Mouse (Mus musculus): ENCODE measurements around the gene Gm20547. TPM values are rescaled to one million over a fixed set of nuclear protein-coding genes. Genes with fewer than 3 reads are reported as not detected.

Gene Gm20547
- polyA plus RNA-seq, 1 experiment from 2014 or later: not detected

DNA sequence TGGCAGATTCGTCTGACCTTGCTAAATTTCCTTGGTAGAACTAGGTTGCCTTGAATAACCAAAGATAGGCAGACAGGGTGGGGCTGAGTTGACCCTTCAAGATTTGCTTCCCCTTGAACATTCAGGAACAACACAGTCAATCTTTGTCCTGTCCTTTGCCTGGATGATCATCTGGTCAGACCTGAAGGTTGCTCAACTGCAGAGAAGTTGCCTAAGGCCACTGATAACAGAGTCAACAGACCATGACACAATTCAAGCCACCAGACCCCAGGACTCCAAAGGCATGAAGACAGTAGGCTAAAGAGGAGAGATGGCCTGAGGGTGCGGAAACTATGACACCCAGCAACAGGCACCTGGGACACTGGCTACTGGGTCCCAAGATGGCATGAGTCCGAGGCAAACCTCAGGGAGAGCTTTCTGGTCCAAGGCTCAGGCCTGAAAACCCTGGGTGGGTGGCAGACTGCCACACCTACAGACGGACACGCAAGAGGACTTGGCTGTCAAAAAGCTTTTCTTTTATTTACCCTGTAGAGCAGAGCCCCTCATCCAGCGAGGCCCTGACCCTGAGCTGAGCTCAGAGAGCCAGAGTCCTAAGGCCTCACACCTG lies 73.1 kb downstream of the Gm20547 start:
- DNase-seq (ENCODE audit: low read depth, low spot score): no peak
- CTCF ChIA-PET: no interaction called here
- no peak for TF ChIP-seq CTCF (IDR thresholded peaks at IDR 0.05)
- in situ Hi-C loops (cut with MboI; ENCODE audit: low pct_unique_long_range_greater_than_20kb): no loop called here
- no peaks in the 10 kb centered on the region for H3K27me3 ChIP-seq
- ATAC-seq: no peak
- POLR2A ChIA-PET: no interaction called here

DNA sequence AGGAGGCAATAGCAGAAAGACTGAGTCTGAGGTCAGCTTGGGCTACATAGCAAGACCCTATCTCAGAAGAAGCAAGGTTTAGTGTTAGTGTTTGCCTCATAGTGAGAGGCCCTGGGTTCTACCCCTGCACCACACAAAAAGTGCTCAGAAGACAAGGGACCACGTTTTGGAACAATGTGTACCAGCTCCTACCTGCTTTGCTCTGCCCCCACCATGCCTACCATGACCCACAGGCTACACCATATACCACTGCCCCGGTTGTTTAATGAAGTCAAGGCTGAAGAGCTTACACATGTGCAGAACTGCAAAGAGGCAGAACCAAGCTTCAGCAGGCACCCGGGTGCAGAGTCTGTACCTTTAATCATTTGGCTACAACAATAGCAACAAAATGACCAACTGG lies 74.7 kb downstream of the Gm20547 start:
- ATAC-seq (no peak), DNase-seq (ENCODE audit: low read depth, low spot score) (no peak)
- no peaks in the 10 kb centered on the region for H3K27me3 ChIP-seq
- TF ChIP-seq CTCF (IDR thresholded peaks at IDR 0.05): no peak
- ChIA-PET POLR2A (interaction anchor here (0.7 kb wide), 1 partner anchor 129 kb away, joined by 4 read pairs; no protein-coding TSS in a partner anchor), CTCF (no interaction called here)
- in situ Hi-C loops (cut with MboI; ENCODE audit: low pct_unique_long_range_greater_than_20kb): no loop called here

Other genes starting within 250 kb of the Gm20547 start
- gene Fkbpl, start 237.3 kb downstream of the Gm20547 start, polyA plus RNA-seq (2021): 22.5 TPM
- 88.4 TPM for gene Atf6b, start 234.9 kb downstream of the Gm20547 start, polyA plus RNA-seq (2021)
- gene Tnxb, start 211.5 kb downstream of the Gm20547 start, polyA plus RNA-seq (2021): 0.50 TPM
- 1.1 TPM for gene C4b, start 138.2 kb downstream of the Gm20547 start, polyA plus RNA-seq (2021)
- not detected for gene Cyp21a1, start 77.5 kb downstream of the Gm20547 start, polyA plus RNA-seq (2021)
- gene Stk19, start 45.1 kb downstream of the Gm20547 start, polyA plus RNA-seq (2021): 50.8 TPM
- 34.4 TPM for gene Dxo, start 45.0 kb downstream of the Gm20547 start, polyA plus RNA-seq (2021)
- gene Skiv2l, start 31.8 kb downstream of the Gm20547 start, polyA plus RNA-seq (2021): 69.3 TPM
- 73.2 TPM for gene Nelfe, start 31.7 kb downstream of the Gm20547 start, polyA plus RNA-seq (2021)
- gene Cfb, start 19.5 kb downstream of the Gm20547 start, polyA plus RNA-seq (2021): 3.1 TPM
- 33.5 TPM for gene Zbtb12, start 2.6 kb downstream of the Gm20547 start, polyA plus RNA-seq (2021)
- gene C2, start 16.2 kb upstream of the Gm20547 start, polyA plus RNA-seq (2021): 0.65 TPM
- 200 TPM for gene Ehmt2, start 16.4 kb upstream of the Gm20547 start, polyA plus RNA-seq (2021)
- 0.37 TPM for gene Slc44a4, start 32.4 kb upstream of the Gm20547 start, polyA plus RNA-seq (2021)
- gene Neu1, start 49.2 kb upstream of the Gm20547 start, polyA plus RNA-seq (2021): 75.4 TPM
- gene Hspa1b, start 77.2 kb upstream of the Gm20547 start, polyA plus RNA-seq (2021): 47.3 TPM
- gene Gm20481, start 87.9 kb upstream of the Gm20547 start, polyA plus RNA-seq (2021): 1.2 TPM
- 9.2 TPM for gene Hspa1a, start 90.1 kb upstream of the Gm20547 start, polyA plus RNA-seq (2021)
- 1.9 TPM for gene Hspa1l, start 90.7 kb upstream of the Gm20547 start, polyA plus RNA-seq (2021)
- gene Lsm2, start 99.8 kb upstream of the Gm20547 start, polyA plus RNA-seq (2021): 64.4 TPM
- 123 TPM for gene Vars, start 118.9 kb upstream of the Gm20547 start, polyA plus RNA-seq (2021)
- 1.2 TPM for gene Vwa7, start 134.5 kb upstream of the Gm20547 start, polyA plus RNA-seq (2021)
- gene Sapcd1, start 146.0 kb upstream of the Gm20547 start, polyA plus RNA-seq (2021): 0.64 TPM
- gene Msh5, start 164.7 kb upstream of the Gm20547 start, polyA plus RNA-seq (2021): 2.9 TPM
- 671 TPM for gene Clic1, start 167.9 kb upstream of the Gm20547 start, polyA plus RNA-seq (2021)
- 198 TPM for gene Ddah2, start 177.0 kb upstream of the Gm20547 start, polyA plus RNA-seq (2021)
- not detected for gene Ly6g6c, start 183.3 kb upstream of the Gm20547 start, polyA plus RNA-seq (2021)
- gene Mpig6b, start 184.1 kb upstream of the Gm20547 start, polyA plus RNA-seq (2021): not detected
- not detected for gene Ly6g6e, start 194.9 kb upstream of the Gm20547 start, polyA plus RNA-seq (2021)
- gene Ly6g6d, start 196.0 kb upstream of the Gm20547 start, polyA plus RNA-seq (2021): 0.19 TPM
- gene Ly6g6f, start 203.6 kb upstream of the Gm20547 start, polyA plus RNA-seq (2021): not detected
- 77.3 TPM for gene Abhd16a, start 207.2 kb upstream of the Gm20547 start, polyA plus RNA-seq (2021)
- gene Ly6g5c, start 226.2 kb upstream of the Gm20547 start, polyA plus RNA-seq (2021): not detected
- gene Ly6g5b, start 233.4 kb upstream of the Gm20547 start, polyA plus RNA-seq (2021): 0.27 TPM
- gene Gpank1, start 239.4 kb upstream of the Gm20547 start, polyA plus RNA-seq (2021): 28.4 TPM
- gene Csnk2b, start 240.0 kb upstream of the Gm20547 start, polyA plus RNA-seq (2021): 254 TPM
- gene D17H6S53E, start 244.3 kb upstream of the Gm20547 start, polyA plus RNA-seq (2021): 29.3 TPM